Mouse (Mus musculus) ES-Bruce4 (cell line): ENCODE results near the gene Ephb1.

Experiments used
- CTCF ChIP-seq: IDR thresholded peaks from one replicate; pipeline ENCODE4 v1.8.1; 2011; ENCODE audit warnings: low read depth, low read length
- EP300 ChIP-seq: IDR thresholded peaks from 2 replicates; pipeline ENCODE4 v1.6.1; 2011; ENCODE audit warnings: low read depth, low read length; ENCODE audit not compliant: insufficient read depth

GRCm38 (mm10) chr9:101897851-101898250, 456.6 kb downstream of the Ephb1 start:
- TF ChIP-seq EP300 (no peak), CTCF (no peak)
